Mouse (Mus musculus) forebrain, embryonic 16.5 days (tissue): ENCODE results near the gene Sypl. TPM values are rescaled to one million over a fixed set of nuclear protein-coding genes. Genes with fewer than 3 reads are reported as not detected.

ENCODE experiments used
- ATAC-seq: fragments of 200-750 bp; cut with Nextera tagmentation; 2 replicates; pipeline ENCODE4 v1.8.0; 2017; ENCODE audit warnings: mild to moderate bottlenecking, moderate library complexity
- H3K27ac ChIP-seq: fragments of 300-500 bp; sonication (generic); 2 replicates; pipeline ENCODE4 v1.5.1; 2014; ENCODE audit warnings: low read length, control low read depth
- H3K27me3 ChIP-seq: fragments of 300-500 bp; sonication (generic); replicated peaks from 2 replicates; pipeline ENCODE4 v1.6.1; 2014; ENCODE audit warnings: low read length; ENCODE audit not compliant: control insufficient read depth, insufficient read depth
- H3K36me3 ChIP-seq: fragments of 300-500 bp; sonication (generic); 2 replicates; pipeline ENCODE4 v1.6.1; 2014; ENCODE audit not compliant: control insufficient read depth, insufficient read depth
- H3K4me1 ChIP-seq: fragments of 300-500 bp; sonication (generic); replicated peaks from 2 replicates; pipeline ENCODE4 v1.6.1; 2014; ENCODE audit warnings: low read length; ENCODE audit not compliant: control insufficient read depth, insufficient read depth
- H3K4me2 ChIP-seq: fragments of 300-500 bp; sonication (generic); 2 replicates; pipeline ENCODE4 v1.6.1; 2014; ENCODE audit warnings: mild to moderate bottlenecking, low read length, control low read depth
- H3K4me3 ChIP-seq: fragments of 300-500 bp; sonication (generic); replicated peaks from 2 replicates; pipeline ENCODE4 v1.5.1; 2014; ENCODE audit warnings: mild to moderate bottlenecking, low read length, control low read depth
- H3K9ac ChIP-seq: fragments of 300-500 bp; sonication (generic); replicated peaks from 2 replicates; pipeline ENCODE4 v1.6.1; 2014; ENCODE audit warnings: low read depth, low read length, control low read depth
- H3K9me3 ChIP-seq: fragments of 300-500 bp; sonication (generic); 2 replicates; pipeline ENCODE4 v1.6.1; 2016; ENCODE audit warnings: low read length; ENCODE audit not compliant: control insufficient read depth
- WGBS: fragments of 180-500 bp; shearing (Covaris S2); extraction: QIAGEN DNeasy Blood & Tissue Kit; methylation state at CpG from one replicate; pipeline ENCODE4 v1.1.7; 2014; 5-methylcytosine and 5-hydroxymethylcytosine counted together
- polyA plus RNA-seq: library from polyadenylated mRNA; unstranded; fragments of >200 nt; fragmentation: Nextera tagmentation; extraction: Ambion mirVana; gene quantifications from 2 replicates; pipeline ENCODE4 v1.2.1, GENCODE M21; 2015

Sypl gene
- polyA plus RNA-seq, 1 experiment from 2014 or later, result 37.8 TPM

DNA sequence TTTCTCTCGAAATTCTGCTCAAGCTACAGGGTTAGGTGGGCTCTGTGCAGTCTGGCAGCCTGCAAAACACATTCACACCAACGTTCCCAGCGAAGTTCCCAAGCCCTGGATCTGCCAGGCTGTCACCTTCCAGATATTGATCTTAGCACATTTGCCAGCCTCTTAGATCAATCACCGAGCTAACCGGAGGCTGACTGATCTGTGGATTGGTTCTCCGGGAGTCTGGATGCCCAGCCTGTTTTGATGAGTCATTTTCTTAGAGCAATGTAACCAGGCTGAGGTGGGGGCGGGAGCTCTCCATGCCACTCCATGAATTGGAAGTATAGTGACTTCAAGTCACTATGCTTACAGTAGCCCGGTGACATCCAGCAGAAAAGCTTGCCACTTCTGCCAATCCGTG is 67.4 kb downstream of the Sypl start:
- no peaks in the 10 kb centered on the region for H3K27me3 ChIP-seq
- H3K36me3 ChIP-seq, result no peaks in the 10 kb centered on the region
- H3K9ac ChIP-seq, result no peak overlapping the region
- WGBS, result 85% methylated on average over 9 of the region's 9 CpGs
- no peak overlapping the region for H3K4me3 ChIP-seq
- no peak for ATAC-seq
- no peak overlapping the region for H3K27ac ChIP-seq
- H3K4me2 ChIP-seq, result no peak overlapping the region
- no peaks in the 10 kb centered on the region for H3K4me1 ChIP-seq
- H3K9me3 ChIP-seq, result no peaks in the 10 kb centered on the region; the same call in 1 of the 2 replicates

- H3K9me3 ChIP-seq, result no peaks in the 10 kb centered on the region; the same call in 1 of the 2 replicates
- H3K27ac ChIP-seq, result no peak overlapping the region
- no peak overlapping the region for H3K9ac ChIP-seq
- peaks cover under 1% of the 10 kb centered on the region for H3K4me1 ChIP-seq
- H3K27me3 ChIP-seq, result no peaks in the 10 kb centered on the region
- ATAC-seq, result no peak
- no peaks in the 10 kb centered on the region for H3K36me3 ChIP-seq
- no peak overlapping the region for H3K4me3 ChIP-seq
- no peak overlapping the region for H3K4me2 ChIP-seq
- WGBS, result 97% methylated on average over 4 of the region's 4 CpGs
Measured at GRCm38 (mm10) chr12:33021751-33022150, 68.1 kb downstream of the Sypl start.

- Histone ChIP-seq H3K9me3 (no peaks in the 10 kb centered on the region; the same call in 1 of the 2 replicates), H3K4me3 (no peak overlapping the region), H3K27ac (no peak overlapping the region), H3K4me1 (peaks cover 16% of the 10 kb centered on the region), H3K36me3 (no peaks in the 10 kb centered on the region), H3K9ac (no peak overlapping the region), H3K4me2 (no peak overlapping the region), H3K27me3 (no peaks in the 10 kb centered on the region)
- 70% methylated on average over 6 of the region's 6 CpGs for WGBS
- no peak for ATAC-seq
Measured at GRCm38 (mm10) chr12:33024524-33024923, 70.8 kb downstream of the Sypl start.

DNA sequence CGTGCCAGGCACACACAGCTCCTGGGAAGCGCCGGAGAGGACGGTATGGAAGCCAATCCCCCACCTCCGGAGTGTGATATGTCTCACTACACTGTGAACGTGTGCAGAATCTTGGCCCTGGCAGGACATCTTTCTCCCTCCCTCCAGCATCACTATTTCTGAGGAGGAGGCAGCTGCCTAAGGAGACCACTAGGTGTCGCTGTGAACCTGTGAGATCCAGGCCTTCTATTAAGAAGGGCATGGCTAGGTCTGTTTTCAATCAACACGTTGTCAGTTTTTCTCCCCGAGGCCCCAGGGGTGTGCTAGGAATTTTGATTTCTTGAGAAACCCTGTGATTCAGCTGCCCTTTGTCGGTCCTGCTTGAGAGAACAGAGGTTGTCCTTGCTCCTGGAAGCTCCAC is 73.4 kb downstream of the Sypl start:
- H3K27ac ChIP-seq, result no peak overlapping the region
- 3% methylated on average over 10 of the region's 10 CpGs for WGBS
- H3K36me3 ChIP-seq, result no peaks in the 10 kb centered on the region
- H3K4me2 ChIP-seq, result no peak overlapping the region
- ATAC-seq, result peak; percentile 83
- no peaks in the 10 kb centered on the region for H3K27me3 ChIP-seq
- H3K9me3 ChIP-seq, result no peaks in the 10 kb centered on the region; the same call in 1 of the 2 replicates
- no peak overlapping the region for H3K4me3 ChIP-seq
- H3K4me1 ChIP-seq, result peaks cover 27% of the 10 kb centered on the region
- peak overlapping the region; percentile 10; the same call in 1 of the 2 replicates for H3K9ac ChIP-seq

DNA sequence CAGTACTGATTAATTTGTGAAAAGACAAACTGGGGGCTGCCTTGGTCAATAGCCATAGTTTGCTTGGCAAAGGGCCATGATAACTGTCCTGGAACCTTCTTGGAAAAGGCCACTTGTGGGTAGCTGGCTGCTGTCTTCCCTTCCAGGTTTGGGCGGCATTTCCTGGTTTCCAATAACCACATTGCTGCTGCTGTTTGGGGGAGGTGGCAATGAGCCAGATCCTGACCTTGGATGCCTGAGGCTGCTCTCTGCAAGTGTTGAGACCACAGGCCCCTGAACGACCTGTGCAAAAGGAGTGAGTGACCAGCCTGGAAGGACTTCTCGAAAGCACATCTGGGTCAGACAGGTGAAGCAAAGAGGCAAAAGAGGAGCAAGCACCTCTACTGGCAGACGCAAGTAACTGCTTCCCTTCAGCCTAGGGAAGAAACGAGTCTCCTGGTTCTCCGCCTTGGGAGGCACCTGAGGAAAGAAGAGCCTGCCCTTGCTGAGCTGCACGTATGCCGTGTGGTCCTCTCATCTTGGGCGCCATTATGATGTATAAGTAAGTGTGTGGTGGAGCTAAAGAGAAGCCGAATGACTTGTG is 74.5 kb downstream of the Sypl start:
- H3K27me3 ChIP-seq, result no peaks in the 10 kb centered on the region
- WGBS, result 51% methylated on average over 10 of the region's 10 CpGs
- H3K4me1 ChIP-seq, result peaks cover 27% of the 10 kb centered on the region
- no peak overlapping the region for H3K4me2 ChIP-seq
- H3K36me3 ChIP-seq, result no peaks in the 10 kb centered on the region
- no peak overlapping the region for H3K27ac ChIP-seq
- ATAC-seq, result no peak
- H3K4me3 ChIP-seq, result no peak overlapping the region
- no peak overlapping the region; the same call in 1 of the 2 replicates for H3K9ac ChIP-seq
- no peaks in the 10 kb centered on the region for H3K9me3 ChIP-seq

- Histone ChIP-seq H3K4me3 (no peak overlapping the region), H3K4me1 (peaks cover 27% of the 10 kb centered on the region), H3K36me3 (no peaks in the 10 kb centered on the region), H3K9me3 (no peaks in the 10 kb centered on the region), H3K4me2 (no peak overlapping the region), H3K27ac (no peak overlapping the region), H3K27me3 (no peaks in the 10 kb centered on the region), H3K9ac (no peak overlapping the region; the same call in 1 of the 2 replicates)
- WGBS, result 59% methylated on average over 13 of the region's 13 CpGs
- ATAC-seq, result no peak
Measured at GRCm38 (mm10) chr12:33028708-33029107, 75.0 kb downstream of the Sypl start.

Other genes starting within 250 kb of the Sypl start
- gene Nampt, start 134.3 kb upstream of the Sypl start, polyA plus RNA-seq, result 39.4 and 42.2 TPM in 2 replicates
- 0.21 and 0.48 TPM in 2 replicates for gene Cdhr3, start 139.0 kb downstream of the Sypl start, polyA plus RNA-seq
- 15.3 and 19.9 TPM in 2 replicates for gene Atxn7l1, start 193.8 kb downstream of the Sypl start, polyA plus RNA-seq